Mouse (Mus musculus) myocyte (in vitro differentiated cells): Measurements from ENCODE around the gene Prss16.

ENCODE experiments used
- CEBPB ChIP-seq: IDR thresholded peaks from 2 replicates; pipeline ENCODE4 v1.6.1; 2011; ENCODE audit warnings: mild to moderate bottlenecking, moderate library complexity; ENCODE audit not compliant: poor library complexity, insufficient read depth, severe bottlenecking
- E2F4 ChIP-seq: IDR thresholded peaks from one replicate; pipeline ENCODE4 v1.6.1; 2011; ENCODE audit warnings: mild to moderate bottlenecking, control low read depth, moderate library complexity; ENCODE audit not compliant: insufficient read depth
- MAX ChIP-seq: IDR thresholded peaks from one replicate; pipeline ENCODE4 v1.6.1; 2011; ENCODE audit warnings: low read depth, mild to moderate bottlenecking, control low read depth
- MYOD1 ChIP-seq, 3 experiments: IDR thresholded peaks; one replicate each; pipeline ENCODE4 v1.6.1; 2011; ENCODE audit warnings: control low read depth in 2 of 3, low read depth in 2 of 3, mild to moderate bottlenecking in 2 of 3, moderate library complexity in 1 of 3; ENCODE audit not compliant: insufficient read length in 2 of 3, control insufficient read depth in 1 of 3
- MYOG ChIP-seq, 3 experiments: IDR thresholded peaks; one replicate each; pipeline ENCODE4 v1.6.1; 2011; ENCODE audit warnings: control low read depth in 2 of 3, low read depth in 2 of 3, mild to moderate bottlenecking in 2 of 3; ENCODE audit not compliant: insufficient read length in 2 of 3, control insufficient read depth in 1 of 3, insufficient read depth in 1 of 3
- POLR2A ChIP-seq: IDR thresholded peaks from one replicate; pipeline ENCODE4 v1.6.1; 2011; ENCODE audit warnings: low read depth, mild to moderate bottlenecking, control low read depth, moderate library complexity; ENCODE audit not compliant: insufficient read length
- POLR2AphosphoS2 ChIP-seq: IDR thresholded peaks from one replicate; pipeline ENCODE4 v1.6.1; 2011; ENCODE audit warnings: low read depth, control low read depth; ENCODE audit not compliant: insufficient read length
- TCF12 ChIP-seq: IDR thresholded peaks from one replicate; pipeline ENCODE4 v1.6.1; 2011; ENCODE audit warnings: mild to moderate bottlenecking, control low read depth; ENCODE audit not compliant: poor library complexity, insufficient read depth, severe bottlenecking
- TCF3 ChIP-seq: IDR thresholded peaks from one replicate; pipeline ENCODE4 v1.6.1; 2011; ENCODE audit warnings: low read depth, control low read depth; ENCODE audit not compliant: insufficient read length
- USF1 ChIP-seq: IDR thresholded peaks from one replicate; pipeline ENCODE4 v1.6.1; 2011; ENCODE audit warnings: low read depth, mild to moderate bottlenecking, control low read depth, moderate library complexity

DNA sequence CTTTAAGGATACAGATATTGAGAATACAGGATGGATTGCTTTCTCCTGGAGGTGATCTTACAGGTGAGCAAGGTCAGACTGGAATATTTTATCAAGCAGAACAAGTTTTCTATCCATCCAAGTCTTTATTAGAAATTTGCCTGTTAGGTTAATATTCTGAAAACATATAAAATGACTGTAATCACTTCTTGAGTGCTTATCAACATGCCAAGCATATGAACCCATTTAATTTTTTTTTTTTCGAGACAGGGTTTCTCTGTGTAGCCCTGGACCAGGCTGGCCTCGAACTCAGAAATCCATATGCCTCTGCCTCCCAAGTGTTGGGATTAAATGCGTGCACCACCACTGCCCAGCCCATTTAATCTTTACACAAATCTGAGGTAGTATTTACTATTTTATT is 27.4 kb upstream of the Prss16 start:
- TF ChIP-seq MYOD1 (IDR thresholded peaks at IDR 0.05; ENCODE audit: control insufficient read depth in 1 of 3, insufficient read length in 2 of 3, low read depth in 2 of 3) (no peak), POLR2A (no peak), CEBPB (no peak), POLR2AphosphoS2 (no peak), E2F4 (no peak), TCF12 (no peak), MAX (no peak), USF1 (no peak), TCF3 (no peak), MYOG (IDR thresholded peaks at IDR 0.05; ENCODE audit: control insufficient read depth in 1 of 3, insufficient read depth in 1 of 3, insufficient read length in 2 of 3, low read depth in 2 of 3) (no peak)
